Comparison of ENCODE assay signal across 14 mouse cellular contexts in the genomic region with DNA sequence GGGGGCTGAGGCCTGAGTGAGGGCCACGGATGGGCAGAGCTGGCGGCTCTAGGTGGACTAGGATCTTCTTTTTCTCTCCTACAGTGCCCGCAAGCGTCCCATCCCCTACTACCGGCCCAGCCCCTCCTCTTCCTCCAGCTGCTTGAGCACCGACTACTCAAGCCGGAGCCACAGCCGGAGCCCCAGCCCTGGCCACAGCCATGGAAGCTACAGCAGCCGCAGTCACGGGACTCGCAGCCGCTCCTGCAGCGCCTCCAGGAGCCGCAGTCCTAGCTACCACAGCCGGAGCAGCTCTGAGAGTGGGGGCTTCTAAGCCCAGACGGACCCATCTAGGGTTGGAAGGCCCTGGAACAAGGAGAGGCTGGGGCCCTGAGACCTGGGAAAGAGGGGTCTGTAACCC. TPM values are rescaled to one million over a fixed set of nuclear protein-coding genes. Genes with fewer than 3 reads are reported as not detected.
DNase-seq lines count a peak whose midpoint lies in the region; ATAC-seq and TF ChIP-seq lines count a peak whose summit lies in the region.
"Had no signal": no experiment of that assay in that cellular context is flagged by ENCODE, and none has a peak within 500 bp of the region (broad histone marks: within the 10 kb centered on the region; RNA-seq: fewer than 3 reads in every experiment).

No protein-coding gene starts in this region.

- no peak overlapping the region for H3K9ac ChIP-seq in lung, embryonic 16.5 days (ENCODE audit: low read length)
- no peak overlapping the region for H3K9ac ChIP-seq in stomach, embryonic 15.5 days
- H3K9ac ChIP-seq: forebrain, embryonic 12.5 days; liver, postnatal 0 days had no signal

- no peaks in the 10 kb centered on the region for H3K36me3 ChIP-seq in lung, embryonic 16.5 days (ENCODE audit: control insufficient read depth, insufficient read depth, low read length)
- H3K36me3 ChIP-seq in stomach, embryonic 15.5 days = no peaks in the 10 kb centered on the region
- H3K36me3 ChIP-seq: forebrain, embryonic 12.5 days had no signal

- H3K9me3 ChIP-seq in lung, embryonic 16.5 days (ENCODE audit: control insufficient read depth, low read length) = no peaks in the 10 kb centered on the region
- H3K9me3 ChIP-seq in stomach, embryonic 15.5 days = no peaks in the 10 kb centered on the region
- H3K9me3 ChIP-seq: forebrain, embryonic 12.5 days had no signal

- no peak for ATAC-seq in lung, embryonic 16.5 days (ENCODE audit: low read depth)
- peak; percentile 30 to 63; a peak in 2 of 4 replicates for ATAC-seq in hematopoietic stem cell, adult 5-6 weeks (replicated peaks in 1 of 2; ENCODE audit: insufficient read depth in 1 of 2, low FRiP score in 2 of 2, low TSS enrichment in 1 of 2, low read depth in 1 of 2, poor library complexity in 2 of 2, severe bottlenecking in 2 of 2)
- no peak for ATAC-seq in stomach, embryonic 15.5 days (ENCODE audit: insufficient read depth, low FRiP score, low read depth)
- ATAC-seq: liver, postnatal 0 days had no signal

- intact Hi-C loops in heart, postnatal 36 days (cut with DNase I) = no loop called here

- H3K27ac ChIP-seq in lung, embryonic 16.5 days (ENCODE audit: low read length) = no peak overlapping the region
- no peak overlapping the region for H3K27ac ChIP-seq in stomach, embryonic 15.5 days
- H3K27ac ChIP-seq in layer of hippocampus, adult 2 months = no peak overlapping the region
- H3K27ac ChIP-seq: forebrain, embryonic 12.5 days had no signal

- 0 out of 2 replicates have a peak overlapping the region, but pooled peaks have one; percentile 8 for H3K4me2 ChIP-seq in lung, embryonic 16.5 days (ENCODE audit: low read depth, low read length)
- H3K4me2 ChIP-seq in stomach, embryonic 15.5 days = peak overlapping the region; percentile 37
- H3K4me2 ChIP-seq: forebrain, embryonic 12.5 days had no signal

- H3K27me3 ChIP-seq in lung, embryonic 16.5 days (ENCODE audit: control insufficient read depth, insufficient read depth, low read depth, low read length) = peaks cover 37% of the 10 kb centered on the region
- H3K27me3 ChIP-seq in stomach, embryonic 15.5 days (replicated peaks) = peaks cover 40% of the 10 kb centered on the region

- no peak overlapping the region for H3K4me3 ChIP-seq in lung, embryonic 16.5 days (ENCODE audit: low read length)
- H3K4me3 ChIP-seq in stomach, embryonic 15.5 days (replicated peaks) = no peak overlapping the region
- H3K4me3 ChIP-seq in layer of hippocampus, adult 2 months = no peak overlapping the region
- H3K4me3 ChIP-seq: forebrain, embryonic 12.5 days had no signal

- DNase-seq in heart, adult 11 months = peak; percentile 85
- no peak for DNase-seq in heart, postnatal 36 days
- no peak for DNase-seq in lung, adult 18-20 months
- no peak for DNase-seq in ovary, postnatal 14 days (ENCODE audit: low spot score)
- DNase-seq in layer of hippocampus, adult 2 months (ENCODE audit: low spot score in 2 of 2) = no peak
- DNase-seq: B cell, adult 2 months; cerebellum, postnatal 25 days; kidney, postnatal 10 days; liver, postnatal 0 days had no signal

- WGBS in lung, embryonic 16.5 days = 15% methylated on average over 16 of the region's 16 CpGs
- 14% methylated on average over 16 of the region's 16 CpGs for WGBS in stomach, embryonic 15.5 days

- no peak for TF ChIP-seq CTCF in layer of hippocampus, adult 2 months (conservative IDR thresholded peaks at IDR 0.05)

- peaks cover 15% of the 10 kb centered on the region for H3K4me1 ChIP-seq in lung, embryonic 16.5 days (replicated peaks; ENCODE audit: control insufficient read depth, insufficient read depth, low read length)
- peaks cover 19% of the 10 kb centered on the region for H3K4me1 ChIP-seq in stomach, embryonic 15.5 days

RNA-seq across cellular contexts. Expression of gene Hspb1, which starts 14.7 kb away (rescaled TPM):
- 100 to 1,000 TPM; 406 to 459 TPM for total RNA-seq in heart, postnatal 36 days (2021)
- 126 and 127 TPM in 2 replicates for polyA plus RNA-seq in lung, embryonic 16.5 days (2015; fragmentation: Nextera tagmentation; extraction: Ambion mirVana)
- total RNA-seq in hematopoietic stem cell, adult 5-6 weeks (2017) = not detected in 2 replicates
- polyA plus RNA-seq in stomach, embryonic 15.5 days (2015; fragmentation: Nextera tagmentation; extraction: Ambion mirVana) = 291 and 451 TPM in 2 replicates
- 10 to 100 TPM; 15.4 to 16.8 TPM for total RNA-seq in layer of hippocampus, adult 2 months (2021)
- total RNA-seq: monocyte, adult 5-6 weeks had no signal

Comparison
In these comparisons a context has a peak if more than half of its experiments do, and no peak if none do; other contexts are left out.
1. ATAC-seq: peak in hematopoietic stem cell, adult 5-6 weeks (2 of 2); none in lung, embryonic 16.5 days (single experiment) and stomach, embryonic 15.5 days (single experiment).
2. RNA of gene Hspb1, which starts 14.7 kb away (total RNA-seq): 406 to 459 TPM in heart, postnatal 36 days; 15.4 to 16.8 TPM in layer of hippocampus, adult 2 months and not detected in hematopoietic stem cell, adult 5-6 weeks; every median in the first group is over 10 times any median in the second.